Mouse (Mus musculus): ENCODE measurements around the gene Fcer1g. TPM values are rescaled to one million over a fixed set of nuclear protein-coding genes. Genes with fewer than 3 reads are reported as not detected.
"Not testable (repeated sequence)": the region's sequence is repeated elsewhere in the genome, so short reads cannot be mapped to it uniquely, and the experiment has no call there.

Fcer1g gene
- total RNA-seq, 2 experiments from 2014 or later = 12.6 to 14.4 TPM

GRCm38 (mm10) chr1:171249913-171250600, 15.9 kb upstream of the Fcer1g start, which contains the start of gene Adamts4:
TSS of gene Adamts4 (plus strand) at chr1:171250421.
- peak; percentile 49 to 58 for DNase-seq (ENCODE audit: extremely low spot score in 1 of 2, low spot score in 2 of 2)
- Histone ChIP-seq H3K27ac (peak within 1 kb of the TSS; percentile 37), H3K4me3 (peak within 1 kb of the TSS; percentile 39)
- intact Hi-C loops (cut with DNase I) = no loop called here
- no peak for TF ChIP-seq CTCF (IDR thresholded peaks at IDR 0.05)

GRCm38 (mm10) chr1:171248386-171249226, 14.4 kb upstream of the Fcer1g start:
- Histone ChIP-seq H3K4me3 (no peak overlapping the region), H3K27ac (peak overlapping the region; percentile 86)
- no peak for DNase-seq (ENCODE audit: extremely low spot score in 1 of 2, low spot score in 2 of 2)
- no peak for TF ChIP-seq CTCF (IDR thresholded peaks at IDR 0.05)
- intact Hi-C loops (cut with DNase I) = no loop called here

- TF ChIP-seq CTCF (IDR thresholded peaks at IDR 0.05) = no peak
- H3K4me3 ChIP-seq = peak overlapping the region; percentile 76; the same call in 1 of the 2 replicates
- no peak for DNase-seq (ENCODE audit: extremely low spot score in 1 of 2, low spot score in 2 of 2)
- H3K27ac ChIP-seq = peak overlapping the region; percentile 86
- intact Hi-C loops (cut with DNase I) = loop anchor here (1.0 to 2.0 kb wide), 2 partner anchors 26 to 33 kb away; partner anchors contain the start of genes Ppox and Tomm40l
Observed at GRCm38 (mm10) chr1:171247916-171248315, 13.8 kb upstream of the Fcer1g start.

- peak overlapping the region; percentile 76 for H3K4me3 ChIP-seq
- DNase-seq (ENCODE audit: extremely low spot score in 1 of 2, low spot score in 2 of 2) = no peak
- intact Hi-C loops (cut with DNase I) = loop anchor here (1.0 to 2.0 kb wide), 2 partner anchors 25 to 33 kb away; partner anchors contain the start of genes Ppox and Tomm40l
- TF ChIP-seq CTCF (IDR thresholded peaks at IDR 0.05) = no peak
- peak overlapping the region; percentile 86 for H3K27ac ChIP-seq
Observed at GRCm38 (mm10) chr1:171247453-171247841, 13.3 kb upstream of the Fcer1g start.

- H3K4me3 ChIP-seq = peak overlapping the region; percentile 76
- TF ChIP-seq CTCF (IDR thresholded peaks at IDR 0.05) = peak; percentile 98
- intact Hi-C loops (cut with DNase I) = loop anchor here (1.0 to 2.0 kb wide), 2 partner anchors 25 to 34 kb away; partner anchors contain the start of genes Ppox and Tomm40l
- peak overlapping the region; percentile 99 for H3K27ac ChIP-seq
- peak; percentile 97 to 98 for DNase-seq (ENCODE audit: extremely low spot score in 1 of 2, low spot score in 2 of 2)
Observed at GRCm38 (mm10) chr1:171246709-171247452, 12.7 kb upstream of the Fcer1g start.

- Histone ChIP-seq H3K27ac (no peak overlapping the region), H3K4me3 (no peak overlapping the region)
- intact Hi-C loops (cut with DNase I) = no loop called here
- DNase-seq (ENCODE audit: extremely low spot score in 1 of 2, low spot score in 2 of 2) = no peak
- no peak for TF ChIP-seq CTCF (IDR thresholded peaks at IDR 0.05)
Observed at GRCm38 (mm10) chr1:171245353-171245752, 11.2 kb upstream of the Fcer1g start.

GRCm38 (mm10) chr1:171241952-171242351, 7.8 kb upstream of the Fcer1g start:
- intact Hi-C loops (cut with DNase I); DNase-seq (ENCODE audit: extremely low spot score in 1 of 2, low spot score in 2 of 2); H3K4me3 ChIP-seq; H3K27ac ChIP-seq: not testable (repeated sequence)

- H3K27ac ChIP-seq = no peak overlapping the region; the same call in 1 of the 2 replicates
- H3K4me3 ChIP-seq = no peak overlapping the region
- no peak for TF ChIP-seq CTCF (IDR thresholded peaks at IDR 0.05)
- no peak for DNase-seq (ENCODE audit: extremely low spot score in 1 of 2, low spot score in 2 of 2)
- intact Hi-C loops (cut with DNase I) = no loop called here
Observed at GRCm38 (mm10) chr1:171240911-171241310, 6.7 kb upstream of the Fcer1g start.

GRCm38 (mm10) chr1:171239992-171240744, 6.0 kb upstream of the Fcer1g start:
- no peak for TF ChIP-seq CTCF (IDR thresholded peaks at IDR 0.05)
- Histone ChIP-seq H3K4me3 (no peak overlapping the region), H3K27ac (no peak overlapping the region; the same call in 1 of the 2 replicates)
- intact Hi-C loops (cut with DNase I) = loop anchor here (5.0 kb wide), 1 partner anchor 128 kb away; the partner anchor contains the start of gene Cfap126
- DNase-seq (ENCODE audit: extremely low spot score in 1 of 2, low spot score in 2 of 2) = no peak

- Histone ChIP-seq H3K4me3 (no peak overlapping the region), H3K27ac (no peak overlapping the region)
- peak; percentile 76 for TF ChIP-seq CTCF (IDR thresholded peaks at IDR 0.05)
- intact Hi-C loops (cut with DNase I) = loop anchor here (5.0 kb wide), 1 partner anchor 126 kb away; the partner anchor contains the start of gene Cfap126
- DNase-seq (ENCODE audit: extremely low spot score in 1 of 2, low spot score in 2 of 2) = no peak
Observed at GRCm38 (mm10) chr1:171238463-171238862, 4.3 kb upstream of the Fcer1g start.

Measured in left cerebral cortex, adult 2 months (tissue).